In genomic region chr1:72596231-72596630, GRCm38 (mm10) we compare ENCODE assay signal across 17 mouse cellular contexts. TPM values are rescaled to one million over a fixed set of nuclear protein-coding genes. Genes with fewer than 3 reads are reported as not detected.
"Had no signal": no experiment of that assay in that cellular context is flagged by ENCODE, and none has a peak within 500 bp of the region (broad histone marks: within the 10 kb centered on the region; RNA-seq: fewer than 3 reads in every experiment).

No protein-coding gene starts in this region.

- H3K9ac ChIP-seq: limb, embryonic 13.5 days; liver, embryonic 14.5 days; neural tube, embryonic 15.5 days had no signal

- DNase-seq: kidney, adult 9 months; kidney, postnatal 36 days; layer of hippocampus, adult 9-11 months; left cerebral cortex, postnatal 4 days; lung, adult 2 months; midbrain, embryonic 14.5 days; thymus, adult 2 months; thymus, postnatal 25 days had no signal

- H3K27me3 ChIP-seq: limb, embryonic 13.5 days; neural tube, embryonic 15.5 days had no signal

- H3K4me3 ChIP-seq: limb, embryonic 13.5 days; midbrain, embryonic 10.5 days; myocyte; neural tube, embryonic 15.5 days had no signal

- H3K4me1 ChIP-seq: midbrain, embryonic 10.5 days had no signal

- H3K27ac ChIP-seq: kidney, postnatal 0 days; limb, embryonic 13.5 days; liver, embryonic 14.5 days; midbrain, embryonic 10.5 days; neural tube, embryonic 15.5 days; stomach, postnatal 0 days had no signal

RNA-seq across cellular contexts. Expression of gene March4, which starts 59.5 kb away (rescaled TPM):
- total RNA-seq: liver, adult 2 months; megakaryocyte, adult 5-6 weeks had no signal
- polyA plus RNA-seq: kidney, postnatal 0 days; limb, embryonic 13.5 days; liver, adult 2 months; liver, embryonic 14.5 days; thymus, adult 2 months had no signal
